Mouse (Mus musculus): ENCODE data around the gene Gdpd4.

GRCm38 (mm10) chr7:98002617-98003016 lies 82.9 kb downstream of the Gdpd4 start:
- no peak for TF ChIP-seq POLR2A (IDR thresholded peaks at IDR 0.05; ENCODE audit: low read depth, low read length)
- TF ChIP-seq CTCF (IDR thresholded peaks at IDR 0.05; ENCODE audit: extremely low read depth, insufficient read length, insufficient replicate concordance, low read depth, low read length) = no peak

Measured in small intestine, adult 2 months (tissue).